Mouse (Mus musculus): Measurements from ENCODE around the gene Ptpn13. TPM values are rescaled to one million over a fixed set of nuclear protein-coding genes. Genes with fewer than 3 reads are reported as not detected.
A peak's percentile ranks its signal among the peaks of the same experiment; 100 is the strongest.

Gene Ptpn13
- polyA plus RNA-seq (2012; rRNA removed) = 6.4 and 7.6 TPM in 2 replicates

- TF ChIP-seq CTCF (IDR thresholded peaks at IDR 0.05; ENCODE audit: borderline replicate concordance, control insufficient read depth, extremely low read depth, insufficient read depth, low read length, poor library complexity) = no peak
- TF ChIP-seq POLR2A (IDR thresholded peaks at IDR 0.05; ENCODE audit: control insufficient read depth, extremely low read depth, insufficient read depth, low read length, poor library complexity) = no peak
- peak; percentile 91 for DNase-seq
- Histone ChIP-seq H3K4me1 (replicated peaks; ENCODE audit: control insufficient read depth, insufficient read depth, low read length) (peaks cover 7% of the 10 kb centered on the region; the same call in 1 of the 2 replicates), H3K4me3 (ENCODE audit: control insufficient read depth, insufficient read depth, low read length) (peak within 1 kb of the TSS; percentile 36), H3K36me3 (ENCODE audit: control insufficient read depth, insufficient read depth, low read length) (no peaks in the 10 kb centered on the region), H3K27me3 (ENCODE audit: control insufficient read depth, insufficient read depth, low read length) (peaks cover 7% of the 10 kb centered on the region), H3K27ac (ENCODE audit: control insufficient read depth, insufficient read depth, low read length) (no peak within 1 kb of the TSS)
- WGBS = under 1% methylated on average over 55 of the region's 55 CpGs
Observed at GRCm38 (mm10) chr5:103424678-103425319, at the start of gene Ptpn13. TSS of gene Ptpn13 (plus strand) at chr5:103425192.

GRCm38 (mm10) chr5:103375226-103375625 is 49.8 kb upstream of the Ptpn13 start:
- H3K27me3 ChIP-seq (ENCODE audit: control insufficient read depth, insufficient read depth, low read length) = no peaks in the 10 kb centered on the region
- H3K4me3 ChIP-seq (ENCODE audit: control insufficient read depth, insufficient read depth, low read length) = no peak overlapping the region
- H3K27ac ChIP-seq (ENCODE audit: control insufficient read depth, insufficient read depth, low read length) = no peak overlapping the region
- H3K4me1 ChIP-seq (replicated peaks; ENCODE audit: control insufficient read depth, insufficient read depth, low read length) = peaks cover 7% of the 10 kb centered on the region
- TF ChIP-seq CTCF (IDR thresholded peaks at IDR 0.05; ENCODE audit: borderline replicate concordance, control insufficient read depth, extremely low read depth, insufficient read depth, low read length, poor library complexity) = no peak
- TF ChIP-seq POLR2A (IDR thresholded peaks at IDR 0.05; ENCODE audit: control insufficient read depth, extremely low read depth, insufficient read depth, low read length, poor library complexity) = no peak
- H3K36me3 ChIP-seq (ENCODE audit: control insufficient read depth, insufficient read depth, low read length) = no peaks in the 10 kb centered on the region
- no peak for DNase-seq
- WGBS = 94% methylated on average over 9 of the region's 9 CpGs

- Histone ChIP-seq H3K27ac (ENCODE audit: control insufficient read depth, insufficient read depth, low read length) (peak overlapping the region; percentile 49; the same call in 1 of the 2 replicates), H3K4me1 (replicated peaks; ENCODE audit: control insufficient read depth, insufficient read depth, low read length) (peaks cover 7% of the 10 kb centered on the region), H3K4me3 (ENCODE audit: control insufficient read depth, insufficient read depth, low read length) (no peak overlapping the region), H3K36me3 (ENCODE audit: control insufficient read depth, insufficient read depth, low read length) (no peaks in the 10 kb centered on the region), H3K27me3 (ENCODE audit: control insufficient read depth, insufficient read depth, low read length) (no peaks in the 10 kb centered on the region)
- 28% methylated on average over 17 of the region's 17 CpGs for WGBS
- no peak for DNase-seq
- TF ChIP-seq POLR2A (IDR thresholded peaks at IDR 0.05; ENCODE audit: control insufficient read depth, extremely low read depth, insufficient read depth, low read length, poor library complexity) (no peak), CTCF (IDR thresholded peaks at IDR 0.05; ENCODE audit: borderline replicate concordance, control insufficient read depth, extremely low read depth, insufficient read depth, low read length, poor library complexity) (no peak)
Observed at GRCm38 (mm10) chr5:103376354-103377295, 48.4 kb upstream of the Ptpn13 start.

GRCm38 (mm10) chr5:103377493-103378130 is 47.4 kb upstream of the Ptpn13 start:
- Histone ChIP-seq H3K4me3 (ENCODE audit: control insufficient read depth, insufficient read depth, low read length) (no peak overlapping the region), H3K36me3 (ENCODE audit: control insufficient read depth, insufficient read depth, low read length) (no peaks in the 10 kb centered on the region), H3K4me1 (replicated peaks; ENCODE audit: control insufficient read depth, insufficient read depth, low read length) (peaks cover 7% of the 10 kb centered on the region), H3K27ac (ENCODE audit: control insufficient read depth, insufficient read depth, low read length) (no peak overlapping the region), H3K27me3 (ENCODE audit: control insufficient read depth, insufficient read depth, low read length) (no peaks in the 10 kb centered on the region)
- TF ChIP-seq CTCF (IDR thresholded peaks at IDR 0.05; ENCODE audit: borderline replicate concordance, control insufficient read depth, extremely low read depth, insufficient read depth, low read length, poor library complexity) (no peak), POLR2A (IDR thresholded peaks at IDR 0.05; ENCODE audit: control insufficient read depth, extremely low read depth, insufficient read depth, low read length, poor library complexity) (no peak)
- 9% methylated on average over 12 of the region's 12 CpGs for WGBS
- DNase-seq = no peak

- H3K27ac ChIP-seq (ENCODE audit: control insufficient read depth, insufficient read depth, low read length) = no peak overlapping the region
- TF ChIP-seq CTCF (IDR thresholded peaks at IDR 0.05; ENCODE audit: borderline replicate concordance, control insufficient read depth, extremely low read depth, insufficient read depth, low read length, poor library complexity) (no peak), POLR2A (IDR thresholded peaks at IDR 0.05; ENCODE audit: control insufficient read depth, extremely low read depth, insufficient read depth, low read length, poor library complexity) (no peak)
- no peaks in the 10 kb centered on the region for H3K27me3 ChIP-seq (ENCODE audit: control insufficient read depth, insufficient read depth, low read length)
- H3K36me3 ChIP-seq (ENCODE audit: control insufficient read depth, insufficient read depth, low read length) = no peaks in the 10 kb centered on the region
- DNase-seq = no peak
- H3K4me3 ChIP-seq (ENCODE audit: control insufficient read depth, insufficient read depth, low read length) = no peak overlapping the region
- 66% methylated on average over 11 of the region's 11 CpGs for WGBS
- peaks cover 7% of the 10 kb centered on the region for H3K4me1 ChIP-seq (replicated peaks; ENCODE audit: control insufficient read depth, insufficient read depth, low read length)
Observed at GRCm38 (mm10) chr5:103380785-103381527, 44.0 kb upstream of the Ptpn13 start.

Measured in thymus, adult 2 months (tissue).